Mouse (Mus musculus) heart, postnatal 0 days (tissue): ENCODE measurements around the gene Cdkal1.

Source experiments
- CTCF ChIP-seq: IDR thresholded peaks from 2 replicates; pipeline ENCODE4 v1.5.1; 2016; ENCODE audit warnings: antibody characterized with exemption, control low read depth, low read depth
- EP300 ChIP-seq: IDR thresholded peaks from 2 replicates; pipeline ENCODE4 v1.6.1; 2016; ENCODE audit warnings: antibody characterized with exemption, low read depth

GRCm38 (mm10) chr13:29550203-29550602, 305.3 kb downstream of the Cdkal1 start:
- TF ChIP-seq CTCF, result no peak
- no peak; the same call in 1 of the 2 replicates for TF ChIP-seq EP300
